Mouse (Mus musculus) neural tube, embryonic 13.5 days (tissue): ENCODE data around the gene Lhfp. TPM values are rescaled to one million over a fixed set of nuclear protein-coding genes. Genes with fewer than 3 reads are reported as not detected.

ENCODE experiments used
- ATAC-seq: fragments of 200-750 bp; cut with Nextera tagmentation; 2 replicates; pipeline ENCODE4 v1.8.0; 2017; ENCODE audit warnings: low read depth, mild to moderate bottlenecking, moderate TSS enrichment, moderate library complexity
- H3K27ac ChIP-seq: fragments of 300-500 bp; sonication (generic); replicated peaks from 2 replicates; pipeline ENCODE4 v1.5.1; 2015; ENCODE audit warnings: moderate library complexity, mild to moderate bottlenecking, inconsistent platforms
- H3K27me3 ChIP-seq: fragments of 300-500 bp; sonication (generic); 2 replicates; pipeline ENCODE4 v1.6.1; 2015; ENCODE audit warnings: mild to moderate bottlenecking, inconsistent platforms
- H3K36me3 ChIP-seq: fragments of 300-500 bp; sonication (generic); 2 replicates; pipeline ENCODE4 v1.6.1; 2015; ENCODE audit warnings: mild to moderate bottlenecking, inconsistent platforms
- H3K4me1 ChIP-seq: fragments of 300-500 bp; sonication (generic); replicated peaks from 2 replicates; pipeline ENCODE4 v1.6.1; 2015; ENCODE audit warnings: inconsistent platforms
- H3K4me2 ChIP-seq: fragments of 300-500 bp; sonication (generic); 2 replicates; pipeline ENCODE4 v1.6.1; 2015; ENCODE audit warnings: inconsistent platforms, mild to moderate bottlenecking, moderate library complexity
- H3K4me3 ChIP-seq: fragments of 300-500 bp; sonication (generic); 2 replicates; pipeline ENCODE4 v1.5.1; 2015; ENCODE audit warnings: mild to moderate bottlenecking, inconsistent platforms
- H3K9ac ChIP-seq: fragments of 300-500 bp; sonication (generic); 2 replicates; pipeline ENCODE4 v1.6.1; 2015; ENCODE audit warnings: moderate library complexity, mild to moderate bottlenecking, inconsistent platforms
- H3K9me3 ChIP-seq: fragments of 300-500 bp; sonication (generic); 2 replicates; pipeline ENCODE4 v1.6.1; 2016; ENCODE audit warnings: inconsistent platforms
- WGBS: fragments of 180-500 bp; shearing (Covaris S2); methylation state at CpG from one replicate; pipeline ENCODE4 v1.1.7; 2015; 5-methylcytosine and 5-hydroxymethylcytosine counted together
- polyA plus RNA-seq: library from polyadenylated mRNA; unstranded; fragments of >200 nt; fragmentation: Nextera tagmentation; extraction: Ambion mirVana; gene quantifications from 2 replicates; pipeline ENCODE4 v1.2.1, GENCODE M21; 2015

The Lhfp gene
- polyA plus RNA-seq, 1 experiment from 2014 or later, result 62.5 TPM

DNA sequence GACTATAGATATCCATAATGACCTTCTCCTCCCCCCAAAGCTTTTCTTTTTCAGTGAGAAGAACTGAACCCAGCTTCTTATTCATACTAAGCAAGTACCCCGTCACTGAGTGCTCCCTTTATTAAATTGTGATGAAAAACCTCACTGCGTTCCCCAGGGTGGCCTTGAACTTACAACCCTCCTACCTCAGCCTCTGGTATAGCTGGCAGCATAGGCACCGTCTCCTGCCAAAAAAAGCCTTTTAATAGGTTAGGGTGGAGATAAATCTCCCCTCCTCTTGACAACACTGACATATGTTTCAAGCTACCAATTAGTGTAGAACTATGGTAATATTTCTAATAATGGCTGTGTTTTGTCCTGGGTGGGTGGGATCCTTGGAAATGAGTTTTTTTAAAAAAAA lies 33.4 kb downstream of the Lhfp start:
- Histone ChIP-seq H3K4me1 (no peaks in the 10 kb centered on the region; the same call in 1 of the 2 replicates), H3K9me3 (no peaks in the 10 kb centered on the region), H3K4me3 (no peak overlapping the region), H3K27me3 (no peaks in the 10 kb centered on the region), H3K36me3 (no peaks in the 10 kb centered on the region), H3K9ac (no peak overlapping the region), H3K4me2 (no peak overlapping the region), H3K27ac (no peak overlapping the region)
- no peak for ATAC-seq
- 76% methylated on average over 3 of the region's 3 CpGs for WGBS

DNA sequence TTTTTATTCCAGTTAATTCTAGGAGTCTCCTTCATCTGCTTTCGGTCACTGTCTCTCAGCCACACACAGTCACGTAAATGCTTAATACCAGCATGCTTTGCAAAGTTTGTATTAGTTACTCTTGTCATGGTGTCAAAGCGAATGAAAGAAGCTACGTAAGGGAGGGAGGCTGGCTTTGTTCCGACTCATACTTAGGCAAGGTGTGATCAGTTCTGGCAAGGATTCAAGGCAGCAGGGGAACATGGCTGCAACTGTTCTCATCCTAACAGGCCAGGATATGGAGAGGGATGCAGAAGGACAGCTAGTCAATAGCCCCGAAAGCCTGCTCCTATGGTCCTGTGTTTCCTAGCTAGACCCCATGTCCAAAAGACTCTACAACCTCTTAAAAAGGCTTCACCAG lies 39.0 kb downstream of the Lhfp start:
- Histone ChIP-seq H3K4me3 (no peak overlapping the region), H3K9me3 (no peaks in the 10 kb centered on the region), H3K27me3 (no peaks in the 10 kb centered on the region), H3K4me2 (no peak overlapping the region), H3K27ac (no peak overlapping the region), H3K9ac (no peak overlapping the region), H3K4me1 (no peaks in the 10 kb centered on the region), H3K36me3 (0 out of 2 replicates have a peak, but pooled peaks cover 2% of the 10 kb centered on the region)
- WGBS, result 94% methylated on average over 6 of the region's 6 CpGs
- ATAC-seq, result no peak

DNA sequence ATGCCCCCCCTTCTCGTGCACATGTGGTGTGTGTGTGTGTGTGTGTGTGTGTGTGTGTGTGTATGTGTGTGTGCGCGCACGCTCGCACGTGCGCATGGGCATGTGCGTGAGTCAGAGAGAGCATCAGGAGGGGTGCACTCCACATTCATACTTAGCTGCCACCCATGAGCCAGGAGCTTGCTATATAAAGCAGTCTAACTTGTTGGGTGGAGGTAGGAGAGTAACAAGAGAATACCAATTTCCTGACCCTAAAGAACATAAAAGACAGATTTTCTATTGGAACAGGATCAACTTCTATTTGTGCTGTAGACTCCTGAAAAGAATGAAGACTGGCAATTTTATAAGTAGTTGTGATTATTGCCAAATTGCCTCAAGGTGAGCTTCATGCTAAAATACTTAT lies 39.4 kb downstream of the Lhfp start:
- Histone ChIP-seq H3K27ac (no peak overlapping the region), H3K4me1 (no peaks in the 10 kb centered on the region), H3K9ac (no peak overlapping the region), H3K4me3 (no peak overlapping the region), H3K27me3 (no peaks in the 10 kb centered on the region), H3K9me3 (no peaks in the 10 kb centered on the region), H3K36me3 (0 out of 2 replicates have a peak, but pooled peaks cover 3% of the 10 kb centered on the region), H3K4me2 (no peak overlapping the region)
- WGBS, result 97% methylated on average over 8 of the region's 8 CpGs
- no peak for ATAC-seq

DNA sequence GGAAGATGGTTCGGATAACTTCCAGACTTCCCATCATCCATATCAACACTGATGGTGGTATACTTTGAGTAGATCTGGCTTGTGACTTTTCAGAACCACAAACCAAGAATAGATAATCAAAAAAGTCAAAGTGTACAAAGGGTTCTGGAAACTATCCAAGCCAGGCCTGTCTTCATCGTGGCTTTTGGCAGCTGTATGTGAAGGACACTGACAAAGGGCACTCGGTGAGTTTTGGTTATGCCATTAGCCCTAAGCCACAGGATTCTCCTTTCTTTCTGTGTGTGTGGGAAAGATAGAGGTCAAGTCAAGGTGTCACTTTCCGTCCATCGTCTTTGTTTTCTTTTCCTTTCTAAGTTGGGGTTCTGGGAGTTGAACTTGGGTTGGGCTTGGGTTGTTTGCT lies 42.4 kb downstream of the Lhfp start:
- H3K9ac ChIP-seq, result no peak overlapping the region
- no peak overlapping the region for H3K27ac ChIP-seq
- H3K36me3 ChIP-seq, result 0 out of 2 replicates have a peak, but pooled peaks cover 3% of the 10 kb centered on the region
- H3K9me3 ChIP-seq, result no peaks in the 10 kb centered on the region
- no peak overlapping the region for H3K4me2 ChIP-seq
- no peak overlapping the region for H3K4me3 ChIP-seq
- WGBS, result 87% methylated on average over 5 of the region's 5 CpGs
- ATAC-seq, result no peak
- no peaks in the 10 kb centered on the region for H3K27me3 ChIP-seq
- H3K4me1 ChIP-seq, result peaks cover 7% of the 10 kb centered on the region

- WGBS, result 94% methylated on average over 8 of the region's 8 CpGs
- no peak overlapping the region for H3K4me2 ChIP-seq
- no peak for ATAC-seq
- 0 out of 2 replicates have a peak, but pooled peaks cover 3% of the 10 kb centered on the region for H3K36me3 ChIP-seq
- no peaks in the 10 kb centered on the region for H3K27me3 ChIP-seq
- H3K4me3 ChIP-seq, result no peak overlapping the region
- no peak overlapping the region for H3K9ac ChIP-seq
- no peak overlapping the region for H3K27ac ChIP-seq
- H3K9me3 ChIP-seq, result no peaks in the 10 kb centered on the region
- H3K4me1 ChIP-seq, result peaks cover 7% of the 10 kb centered on the region
These were observed 43.5 kb downstream of the Lhfp start for GRCm38 (mm10) chr3:53084806-53085205.

- H3K4me1 ChIP-seq, result peaks cover 14% of the 10 kb centered on the region
- H3K27ac ChIP-seq, result no peak overlapping the region
- H3K36me3 ChIP-seq, result 0 out of 2 replicates have a peak, but pooled peaks cover 3% of the 10 kb centered on the region
- no peaks in the 10 kb centered on the region for H3K27me3 ChIP-seq
- H3K9ac ChIP-seq, result no peak overlapping the region
- H3K9me3 ChIP-seq, result no peaks in the 10 kb centered on the region
- H3K4me2 ChIP-seq, result no peak overlapping the region
- no peak overlapping the region for H3K4me3 ChIP-seq
- 74% methylated on average over 7 of the region's 7 CpGs for WGBS
- no peak for ATAC-seq
These were observed 45.3 kb downstream of the Lhfp start for GRCm38 (mm10) chr3:53086481-53087155.

DNA sequence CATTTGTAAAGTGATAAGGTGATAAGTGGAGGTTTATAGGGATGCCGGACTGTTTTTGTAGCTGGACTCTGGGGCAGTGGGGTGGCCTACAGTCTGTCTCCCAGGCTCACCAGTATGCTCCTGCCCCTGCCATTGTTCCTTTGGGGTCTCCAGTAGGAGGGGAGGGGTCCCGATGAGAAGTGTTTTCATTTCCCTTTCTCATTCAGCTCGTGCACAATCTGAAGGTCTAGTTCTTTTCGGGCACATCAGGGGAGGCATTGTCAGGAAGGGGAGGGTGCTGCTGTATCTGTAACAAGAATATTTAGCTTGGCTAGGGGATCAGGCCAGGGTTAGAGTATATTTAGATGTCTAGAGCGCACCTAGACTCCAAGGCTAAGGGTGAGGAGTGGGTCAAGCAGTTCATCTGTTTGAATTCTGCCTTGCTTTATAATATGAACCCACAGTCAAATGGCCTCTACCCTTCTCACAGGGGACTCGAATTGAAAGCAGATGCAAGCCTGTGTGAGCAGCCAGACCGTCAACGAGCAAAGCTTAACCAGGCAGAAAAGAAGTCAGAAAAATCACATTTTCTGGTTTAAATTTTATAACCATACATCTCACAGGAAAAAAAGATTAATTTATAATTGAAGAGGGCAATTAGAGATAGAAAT lies 46.0 kb downstream of the Lhfp start:
- no peak overlapping the region for H3K4me3 ChIP-seq
- peaks cover 14% of the 10 kb centered on the region for H3K4me1 ChIP-seq
- WGBS, result 50% methylated on average over 8 of the region's 8 CpGs
- H3K4me2 ChIP-seq, result no peak overlapping the region
- 0 out of 2 replicates have a peak, but pooled peaks cover 3% of the 10 kb centered on the region for H3K36me3 ChIP-seq
- ATAC-seq, result no peak
- no peak overlapping the region for H3K9ac ChIP-seq
- 0 out of 2 replicates have a peak overlapping the region, but pooled peaks have one; percentile 38 for H3K27ac ChIP-seq
- H3K9me3 ChIP-seq, result no peaks in the 10 kb centered on the region
- H3K27me3 ChIP-seq, result no peaks in the 10 kb centered on the region

DNA sequence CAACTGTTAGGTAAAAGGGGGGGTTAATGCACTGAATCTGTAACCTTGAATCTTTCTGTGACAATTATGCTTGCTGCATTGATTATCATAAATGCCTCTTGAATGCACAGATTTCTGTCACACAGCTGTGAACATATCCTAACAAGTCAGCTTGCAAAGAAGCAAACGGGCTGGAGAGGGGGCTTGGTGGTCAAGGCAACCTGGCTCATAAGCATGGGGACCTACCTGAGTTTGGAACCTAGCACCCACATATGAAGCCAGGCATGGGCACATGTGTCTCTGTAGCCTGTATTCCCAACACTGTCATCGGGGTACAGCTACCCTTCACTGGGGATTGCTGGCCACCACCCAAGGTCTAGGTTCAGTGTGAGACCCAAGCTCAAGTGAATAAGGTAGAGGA lies 48.6 kb downstream of the Lhfp start:
- 90% methylated on average over 2 of the region's 2 CpGs for WGBS
- H3K27ac ChIP-seq, result no peak overlapping the region

GRCm38 (mm10) chr3:53100210-53100609 lies 58.9 kb downstream of the Lhfp start:
- Histone ChIP-seq H3K9ac (no peak overlapping the region), H3K27me3 (peaks cover 2% of the 10 kb centered on the region; the same call in 1 of the 2 replicates), H3K4me2 (no peak overlapping the region), H3K9me3 (no peaks in the 10 kb centered on the region), H3K4me1 (peaks cover 35% of the 10 kb centered on the region), H3K4me3 (no peak overlapping the region), H3K27ac (no peak overlapping the region), H3K36me3 (no peaks in the 10 kb centered on the region)
- WGBS, result 91% methylated on average over 3 of the region's 3 CpGs
- ATAC-seq, result no peak

More for the DNA sequence above, 48.6 kb downstream of the Lhfp start:
- Histone ChIP-seq H3K27me3 (no peaks in the 10 kb centered on the region; the same call in 1 of the 2 replicates), H3K36me3 (0 out of 2 replicates have a peak, but pooled peaks cover 3% of the 10 kb centered on the region), H3K4me3 (no peak overlapping the region), H3K4me2 (no peak overlapping the region), H3K9ac (no peak overlapping the region), H3K9me3 (no peaks in the 10 kb centered on the region), H3K4me1 (peaks cover 19% of the 10 kb centered on the region)
- ATAC-seq, result no peak

GRCm38 (mm10) chr3:53100803-53101202 lies 59.5 kb downstream of the Lhfp start:
- Histone ChIP-seq H3K9me3 (no peaks in the 10 kb centered on the region), H3K36me3 (no peaks in the 10 kb centered on the region), H3K9ac (no peak overlapping the region), H3K4me1 (peaks cover 35% of the 10 kb centered on the region), H3K27ac (no peak overlapping the region), H3K4me2 (no peak overlapping the region), H3K27me3 (peaks cover 2% of the 10 kb centered on the region; the same call in 1 of the 2 replicates), H3K4me3 (no peak overlapping the region)
- WGBS, result 25% methylated on average over 6 of the region's 6 CpGs
- ATAC-seq, result no peak

GRCm38 (mm10) chr3:53101711-53102110 lies 60.4 kb downstream of the Lhfp start:
- Histone ChIP-seq H3K4me3 (no peak overlapping the region), H3K4me2 (no peak overlapping the region), H3K9ac (no peak overlapping the region), H3K27ac (no peak overlapping the region), H3K4me1 (peaks cover 35% of the 10 kb centered on the region), H3K36me3 (no peaks in the 10 kb centered on the region), H3K9me3 (no peaks in the 10 kb centered on the region), H3K27me3 (peaks cover 2% of the 10 kb centered on the region; the same call in 1 of the 2 replicates)
- ATAC-seq, result no peak; the same call in 1 of the 2 replicates
- 52% methylated on average over 6 of the region's 6 CpGs for WGBS

DNA sequence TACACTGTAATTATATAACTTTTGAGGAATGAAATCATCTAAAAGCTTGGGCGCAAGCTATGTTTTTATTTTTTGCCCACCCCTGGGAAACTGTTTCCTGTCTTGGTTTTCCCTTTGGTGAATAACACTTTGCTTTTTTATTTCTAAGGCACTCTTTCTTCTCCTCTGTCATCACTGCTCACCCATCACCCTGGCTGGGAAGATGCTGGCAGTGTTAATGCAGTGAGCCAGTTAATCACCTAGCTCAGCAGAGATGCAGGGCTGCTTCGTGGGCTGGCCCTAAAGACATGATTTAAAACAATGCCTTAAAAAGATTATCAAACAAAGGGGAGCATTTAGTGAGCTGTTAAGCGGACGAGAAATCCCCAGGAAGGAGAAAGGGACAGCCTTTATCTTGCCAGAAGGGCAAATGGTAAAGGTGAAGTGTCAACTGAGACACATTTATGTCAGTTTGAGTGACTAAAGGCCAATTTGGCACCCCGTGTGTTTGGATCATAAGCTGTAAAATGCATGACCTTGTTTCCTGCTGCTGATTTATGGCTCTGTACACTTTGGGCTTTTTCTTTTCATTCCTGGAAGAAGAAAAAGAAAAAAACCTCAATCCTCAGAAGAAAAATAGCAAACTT lies 60.9 kb downstream of the Lhfp start:
- H3K36me3 ChIP-seq, result no peaks in the 10 kb centered on the region
- no peak overlapping the region for H3K9ac ChIP-seq
- H3K4me3 ChIP-seq, result no peak overlapping the region
- H3K4me2 ChIP-seq, result no peak overlapping the region
- 16% methylated on average over 5 of the region's 5 CpGs for WGBS
- ATAC-seq, result peak; percentile 53; the same call in 1 of the 2 replicates
- H3K9me3 ChIP-seq, result no peaks in the 10 kb centered on the region
- H3K27ac ChIP-seq, result no peak overlapping the region
- peaks cover 2% of the 10 kb centered on the region; the same call in 1 of the 2 replicates for H3K27me3 ChIP-seq
- peaks cover 35% of the 10 kb centered on the region for H3K4me1 ChIP-seq
